Mouse (Mus musculus): Measurements from ENCODE around the gene Glce. TPM values are rescaled to one million over a fixed set of nuclear protein-coding genes. Genes with fewer than 3 reads are reported as not detected.

Glce gene
- polyA plus RNA-seq, 1 experiment from 2014 or later = 19.4 TPM

GRCm38 (mm10) chr9:62132005-62132782, 9.7 kb upstream of the Glce start:
- no peak for ATAC-seq (ENCODE audit: low FRiP score)
- H3K9me3 ChIP-seq (ENCODE audit: control insufficient read depth, low read length) = no peaks in the 10 kb centered on the region

GRCm38 (mm10) chr9:62130746-62131145, 8.3 kb upstream of the Glce start:
- Histone ChIP-seq H3K9me3 (ENCODE audit: control insufficient read depth, low read length) (no peaks in the 10 kb centered on the region), H3K9ac (ENCODE audit: low read length) (no peak overlapping the region), H3K4me2 (no peak overlapping the region), H3K4me3 (ENCODE audit: low read depth, low read length) (no peak overlapping the region), H3K36me3 (ENCODE audit: control insufficient read depth, insufficient read depth, low read length) (no peaks in the 10 kb centered on the region), H3K4me1 (ENCODE audit: control insufficient read depth, insufficient read depth, low read length) (no peaks in the 10 kb centered on the region), H3K27me3 (ENCODE audit: control insufficient read depth, insufficient read depth, low read length) (no peaks in the 10 kb centered on the region), H3K27ac (ENCODE audit: low read depth, low read length) (no peak overlapping the region)
- WGBS = 92% methylated on average over 5 of the region's 5 CpGs
- DNase-seq (ENCODE audit: low spot score, missing footprints) (no peak), ATAC-seq (ENCODE audit: low FRiP score) (no peak)

More at GRCm38 (mm10) chr9:62132005-62132782, 9.7 kb upstream of the Glce start:
- WGBS = 67% methylated on average over 4 of the region's 4 CpGs
- no peak overlapping the region for H3K4me3 ChIP-seq (ENCODE audit: low read depth, low read length)
- DNase-seq (ENCODE audit: low spot score, missing footprints) = no peak
- no peak overlapping the region for H3K4me2 ChIP-seq
- H3K27ac ChIP-seq (ENCODE audit: low read depth, low read length) = no peak overlapping the region
- peaks cover under 1% of the 10 kb centered on the region; the same call in 1 of the 2 replicates for H3K4me1 ChIP-seq (ENCODE audit: control insufficient read depth, insufficient read depth, low read length)
- H3K9ac ChIP-seq (ENCODE audit: low read length) = no peak overlapping the region
- no peaks in the 10 kb centered on the region for H3K27me3 ChIP-seq (ENCODE audit: control insufficient read depth, insufficient read depth, low read length)
- H3K36me3 ChIP-seq (ENCODE audit: control insufficient read depth, insufficient read depth, low read length) = no peaks in the 10 kb centered on the region

- Histone ChIP-seq H3K9ac (ENCODE audit: low read length) (no peak overlapping the region), H3K36me3 (ENCODE audit: control insufficient read depth, insufficient read depth, low read length) (no peaks in the 10 kb centered on the region), H3K27me3 (ENCODE audit: control insufficient read depth, insufficient read depth, low read length) (no peaks in the 10 kb centered on the region), H3K27ac (ENCODE audit: low read depth, low read length) (no peak overlapping the region), H3K9me3 (ENCODE audit: control insufficient read depth, low read length) (no peaks in the 10 kb centered on the region), H3K4me3 (ENCODE audit: low read depth, low read length) (no peak overlapping the region), H3K4me2 (no peak overlapping the region), H3K4me1 (ENCODE audit: control insufficient read depth, insufficient read depth, low read length) (no peaks in the 10 kb centered on the region)
- WGBS = 88% methylated on average over 2 of the region's 2 CpGs
- ATAC-seq (ENCODE audit: low FRiP score) (no peak), DNase-seq (ENCODE audit: low spot score, missing footprints) (no peak)
Measured at GRCm38 (mm10) chr9:62128056-62128455, 5.6 kb upstream of the Glce start.

GRCm38 (mm10) chr9:62125986-62126575, 3.6 kb upstream of the Glce start:
- H3K9ac ChIP-seq (ENCODE audit: low read length) = no peak overlapping the region
- no peak for ATAC-seq (ENCODE audit: low FRiP score)
- WGBS = 77% methylated on average over 5 of the region's 5 CpGs

GRCm38 (mm10) chr9:62124266-62124665, 1.8 kb upstream of the Glce start:
- 88% methylated on average over 1 of the region's 1 CpGs for WGBS

More at GRCm38 (mm10) chr9:62125986-62126575, 3.6 kb upstream of the Glce start:
- Histone ChIP-seq H3K36me3 (ENCODE audit: control insufficient read depth, insufficient read depth, low read length) (no peaks in the 10 kb centered on the region), H3K4me1 (ENCODE audit: control insufficient read depth, insufficient read depth, low read length) (peaks cover 3% of the 10 kb centered on the region; the same call in 1 of the 2 replicates), H3K27ac (ENCODE audit: low read depth, low read length) (no peak overlapping the region), H3K9me3 (ENCODE audit: control insufficient read depth, low read length) (no peaks in the 10 kb centered on the region), H3K4me3 (ENCODE audit: low read depth, low read length) (no peak overlapping the region), H3K27me3 (ENCODE audit: control insufficient read depth, insufficient read depth, low read length) (no peaks in the 10 kb centered on the region), H3K4me2 (no peak overlapping the region)
- no peak for DNase-seq (ENCODE audit: low spot score, missing footprints)

GRCm38 (mm10) chr9:62123496-62123895, 1.0 kb upstream of the Glce start:
- DNase-seq (ENCODE audit: low spot score, missing footprints) = no peak
- ATAC-seq (ENCODE audit: low FRiP score) = no peak
- no peak overlapping the region for H3K27ac ChIP-seq (ENCODE audit: low read depth, low read length)
- no peaks in the 10 kb centered on the region for H3K27me3 ChIP-seq (ENCODE audit: control insufficient read depth, insufficient read depth, low read length)
- H3K9ac ChIP-seq (ENCODE audit: low read length) = peak overlapping the region; percentile 44
- H3K4me3 ChIP-seq (ENCODE audit: low read depth, low read length) = peak overlapping the region; percentile 78
- no peaks in the 10 kb centered on the region for H3K9me3 ChIP-seq (ENCODE audit: control insufficient read depth, low read length)
- WGBS = 55% methylated on average over 3 of the region's 3 CpGs
- peak overlapping the region; percentile 40 for H3K4me2 ChIP-seq
- H3K4me1 ChIP-seq (ENCODE audit: control insufficient read depth, insufficient read depth, low read length) = peaks cover 5% of the 10 kb centered on the region; the same call in 1 of the 2 replicates
- no peaks in the 10 kb centered on the region for H3K36me3 ChIP-seq (ENCODE audit: control insufficient read depth, insufficient read depth, low read length)

More at GRCm38 (mm10) chr9:62124266-62124665, 1.8 kb upstream of the Glce start:
- no peak overlapping the region for H3K9ac ChIP-seq (ENCODE audit: low read length)
- DNase-seq (ENCODE audit: low spot score, missing footprints) (no peak), ATAC-seq (ENCODE audit: low FRiP score) (no peak)
- H3K4me2 ChIP-seq = no peak overlapping the region
- no peak overlapping the region for H3K27ac ChIP-seq (ENCODE audit: low read depth, low read length)
- no peaks in the 10 kb centered on the region for H3K36me3 ChIP-seq (ENCODE audit: control insufficient read depth, insufficient read depth, low read length)
- H3K4me3 ChIP-seq (ENCODE audit: low read depth, low read length) = no peak overlapping the region
- H3K27me3 ChIP-seq (ENCODE audit: control insufficient read depth, insufficient read depth, low read length) = no peaks in the 10 kb centered on the region
- H3K4me1 ChIP-seq (ENCODE audit: control insufficient read depth, insufficient read depth, low read length) = peaks cover 5% of the 10 kb centered on the region; the same call in 1 of the 2 replicates
- H3K9me3 ChIP-seq (ENCODE audit: control insufficient read depth, low read length) = no peaks in the 10 kb centered on the region

GRCm38 (mm10) chr9:62121551-62122447, 656 bp downstream of the Glce start:
- under 1% methylated on average over 56 of the region's 59 CpGs for WGBS
- H3K36me3 ChIP-seq (ENCODE audit: control insufficient read depth, insufficient read depth, low read length) = no peaks in the 10 kb centered on the region
- H3K4me2 ChIP-seq = peak overlapping the region; percentile 97
- DNase-seq (ENCODE audit: low spot score, missing footprints) = peak; percentile 95
- H3K27ac ChIP-seq (ENCODE audit: low read depth, low read length) = peak overlapping the region; percentile 80
- no peaks in the 10 kb centered on the region for H3K9me3 ChIP-seq (ENCODE audit: control insufficient read depth, low read length)
- H3K4me3 ChIP-seq (ENCODE audit: low read depth, low read length) = peak overlapping the region; percentile 78
- H3K4me1 ChIP-seq (ENCODE audit: control insufficient read depth, insufficient read depth, low read length) = peaks cover 5% of the 10 kb centered on the region; the same call in 1 of the 2 replicates
- H3K9ac ChIP-seq (ENCODE audit: low read length) = peak overlapping the region; percentile 82
- no peaks in the 10 kb centered on the region for H3K27me3 ChIP-seq (ENCODE audit: control insufficient read depth, insufficient read depth, low read length)
- peak; percentile 48 for ATAC-seq (ENCODE audit: low FRiP score)

- Histone ChIP-seq H3K9me3 (ENCODE audit: control insufficient read depth, low read length) (no peaks in the 10 kb centered on the region), H3K4me1 (ENCODE audit: control insufficient read depth, insufficient read depth, low read length) (peaks cover 5% of the 10 kb centered on the region; the same call in 1 of the 2 replicates), H3K27ac (ENCODE audit: low read depth, low read length) (no peak overlapping the region), H3K4me3 (ENCODE audit: low read depth, low read length) (no peak overlapping the region), H3K36me3 (ENCODE audit: control insufficient read depth, insufficient read depth, low read length) (no peaks in the 10 kb centered on the region), H3K9ac (ENCODE audit: low read length) (no peak overlapping the region), H3K27me3 (ENCODE audit: control insufficient read depth, insufficient read depth, low read length) (no peaks in the 10 kb centered on the region), H3K4me2 (no peak overlapping the region)
- ATAC-seq (ENCODE audit: low FRiP score) (no peak), DNase-seq (ENCODE audit: low spot score, missing footprints) (no peak)
- WGBS = 13% methylated on average over 3 of the region's 3 CpGs
Measured at GRCm38 (mm10) chr9:62118754-62119153, 3.7 kb downstream of the Glce start.
